Mouse (Mus musculus) forebrain, embryonic 11.5 days (tissue): ENCODE data around the gene Ly6g. TPM values are rescaled to one million over a fixed set of nuclear protein-coding genes. Genes with fewer than 3 reads are reported as not detected.
"Not testable (repeated sequence)": the region's sequence is repeated elsewhere in the genome, so short reads cannot be mapped to it uniquely, and the experiment has no call there.

ENCODE experiments used
- ATAC-seq: fragments of 200-750 bp; cut with Nextera tagmentation; replicated peaks from 2 replicates; pipeline ENCODE4 v1.8.0; 2017; ENCODE audit warnings: moderate TSS enrichment; ENCODE audit not compliant: low FRiP score
- DNase-seq: peaks from one replicate; pipeline ENCODE4 v3.0.0-alpha.2; 2017; ENCODE audit warnings: low spot score
- H3K27ac ChIP-seq: fragments of 300-500 bp; sonication (generic); 2 replicates; pipeline ENCODE4 v1.5.1; 2014; ENCODE audit warnings: low read depth, low read length
- H3K27me3 ChIP-seq: fragments of 300-500 bp; sonication (generic); 2 replicates; pipeline ENCODE4 v1.6.1; 2014; ENCODE audit warnings: mild to moderate bottlenecking, low read length, mixed read lengths; ENCODE audit not compliant: control insufficient read depth, insufficient read depth
- H3K36me3 ChIP-seq: fragments of 300-500 bp; sonication (generic); 2 replicates; pipeline ENCODE4 v1.6.1; 2014; ENCODE audit warnings: mild to moderate bottlenecking, low read length, moderate library complexity, mixed read lengths; ENCODE audit not compliant: control insufficient read depth, insufficient read depth
- H3K4me1 ChIP-seq: fragments of 300-500 bp; sonication (generic); replicated peaks from 2 replicates; pipeline ENCODE4 v1.6.1; 2014; ENCODE audit warnings: low read length, mixed read lengths; ENCODE audit not compliant: control insufficient read depth, insufficient read depth
- H3K4me2 ChIP-seq: fragments of 300-500 bp; sonication (generic); 2 replicates; pipeline ENCODE4 v1.6.1; 2014; ENCODE audit warnings: low read depth, mild to moderate bottlenecking, low read length, moderate library complexity, mixed read lengths; ENCODE audit not compliant: severe bottlenecking
- H3K4me3 ChIP-seq: fragments of 300-500 bp; sonication (generic); 2 replicates; pipeline ENCODE4 v1.5.1; 2014; ENCODE audit warnings: low read depth, low read length
- H3K9ac ChIP-seq: fragments of 300-500 bp; sonication (generic); 2 replicates; pipeline ENCODE4 v1.6.1; 2014; ENCODE audit warnings: low read length
- H3K9me3 ChIP-seq: fragments of 300-500 bp; sonication (generic); 2 replicates; pipeline ENCODE4 v1.6.1; 2016; ENCODE audit warnings: low read length, mixed read lengths; ENCODE audit not compliant: control insufficient read depth
- WGBS: fragments of 180-500 bp; shearing (Covaris S2); extraction: QIAGEN DNeasy Blood & Tissue Kit; methylation state at CpG from one replicate; pipeline ENCODE4 v1.1.7; 2014; 5-methylcytosine and 5-hydroxymethylcytosine counted together
- polyA plus RNA-seq: library from polyadenylated mRNA; unstranded; fragments of >200 nt; fragmentation: Nextera tagmentation; extraction: Ambion mirVana; gene quantifications from 2 replicates; pipeline ENCODE4 v1.2.1, GENCODE M21; 2014

Ly6g gene
- polyA plus RNA-seq, 1 experiment from 2014 or later, result not detected

GRCm38 (mm10) chr15:75190560-75190959 lies 35.5 kb downstream of the Ly6g start:
- H3K9ac ChIP-seq, H3K36me3 ChIP-seq, ATAC-seq, DNase-seq, H3K4me3 ChIP-seq, H3K27me3 ChIP-seq, H3K9me3 ChIP-seq, H3K27ac ChIP-seq, H3K4me1 ChIP-seq, H3K4me2 ChIP-seq: not testable (repeated sequence)
- WGBS, result 3% methylated on average over 1 of the region's 3 CpGs

Other genes with a start within 250 kb of the Ly6g start
- gene Ly6i, start 171.8 kb upstream of the Ly6g start, polyA plus RNA-seq, result not detected in 2 replicates
- not detected in 2 replicates for gene Ly6a, start 157.2 kb upstream of the Ly6g start, polyA plus RNA-seq
- gene Ly6c1, start 106.4 kb upstream of the Ly6g start, polyA plus RNA-seq, result 0.44 and 0.53 TPM in 2 replicates
- not detected in 2 replicates for gene Ly6c2, start 43.3 kb upstream of the Ly6g start, polyA plus RNA-seq
- not detected in 2 replicates for gene BC025446, start 61.1 kb downstream of the Ly6g start, polyA plus RNA-seq
- gene Ly6f, start 113.2 kb downstream of the Ly6g start, polyA plus RNA-seq, result not detected in 2 replicates